Mouse (Mus musculus): ENCODE data around the gene Ctcf. TPM values are rescaled to one million over a fixed set of nuclear protein-coding genes. Genes with fewer than 3 reads are reported as not detected.

Gene Ctcf
- polyA plus RNA-seq, 1 experiment from 2014 or later = 96.9 TPM

- peak within 1 kb of the TSS; percentile 93 for H3K27ac ChIP-seq (replicated peaks; ENCODE audit: low read depth, low read length)
- H3K9ac ChIP-seq (replicated peaks; ENCODE audit: low read length) = peak within 1 kb of the TSS; percentile 92
- no peaks in the 10 kb centered on the region for H3K9me3 ChIP-seq (ENCODE audit: control insufficient read depth, low read length)
- peaks cover 13% of the 10 kb centered on the region for H3K4me1 ChIP-seq (ENCODE audit: control insufficient read depth, insufficient read depth, low read length)
- H3K36me3 ChIP-seq (ENCODE audit: control insufficient read depth, insufficient read depth, low read length) = no peaks in the 10 kb centered on the region
- H3K4me3 ChIP-seq (replicated peaks; ENCODE audit: low read depth, low read length) = peak within 1 kb of the TSS; percentile 80
- ATAC-seq (ENCODE audit: low FRiP score, low TSS enrichment) (peak; percentile 82), DNase-seq (peak; percentile 86)
- peak within 1 kb of the TSS; percentile 97 for H3K4me2 ChIP-seq (ENCODE audit: low read length)
- 1% methylated on average over 42 of the region's 42 CpGs for WGBS
- H3K27me3 ChIP-seq (ENCODE audit: control insufficient read depth, insufficient read depth, low read length) = no peaks in the 10 kb centered on the region
Measured at GRCm38 (mm10) chr8:105604804-105605381, 31.5 kb upstream of the Ctcf start, which contains the start of gene Ripor1. Gene Ripor1, plus strand, starts transcription at chr8:105605255.

DNA sequence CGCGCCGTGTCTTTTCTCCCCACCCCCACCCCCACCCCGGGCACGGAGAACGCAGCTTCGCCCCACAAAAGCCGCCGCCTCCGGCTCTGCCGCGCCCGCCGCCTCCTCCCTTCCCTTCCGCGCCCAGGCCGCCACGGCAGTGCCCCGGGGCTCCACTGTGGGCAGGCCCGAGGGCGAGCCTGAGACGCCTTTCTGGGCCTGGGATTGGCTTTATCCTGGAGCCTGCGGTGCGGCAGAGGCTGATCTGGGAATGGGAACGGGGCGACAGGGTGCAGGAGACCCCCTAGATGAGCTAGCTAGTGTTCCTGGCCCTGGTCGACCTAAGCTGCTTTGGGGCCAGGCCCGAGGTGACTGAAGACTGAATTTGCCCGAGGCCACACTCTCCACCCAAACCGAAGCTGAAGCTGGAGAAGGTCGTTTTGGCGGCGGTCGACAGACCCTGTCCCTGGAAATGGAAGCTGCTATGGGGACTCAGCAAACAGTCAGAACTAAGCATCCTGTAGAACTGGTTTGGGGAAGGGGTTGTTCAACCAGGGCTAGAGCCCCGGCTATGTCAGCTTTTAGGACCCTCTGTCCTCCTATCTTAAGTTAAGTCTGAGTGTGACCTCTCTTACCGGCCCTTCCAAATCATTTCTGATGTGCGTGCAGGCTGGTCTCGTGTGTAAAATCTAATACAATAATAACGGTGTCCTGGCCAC lies 30.7 kb upstream of the Ctcf start:
- no peaks in the 10 kb centered on the region for H3K36me3 ChIP-seq (ENCODE audit: control insufficient read depth, insufficient read depth, low read length)
- peak overlapping the region; percentile 92 for H3K9ac ChIP-seq (replicated peaks; ENCODE audit: low read length)
- no peaks in the 10 kb centered on the region for H3K27me3 ChIP-seq (ENCODE audit: control insufficient read depth, insufficient read depth, low read length)
- peak overlapping the region; percentile 97 for H3K4me2 ChIP-seq (ENCODE audit: low read length)
- DNase-seq (peak; percentile 66), ATAC-seq (ENCODE audit: low FRiP score, low TSS enrichment) (peak; percentile 47)
- H3K4me1 ChIP-seq (ENCODE audit: control insufficient read depth, insufficient read depth, low read length) = peaks cover 13% of the 10 kb centered on the region
- H3K27ac ChIP-seq (replicated peaks; ENCODE audit: low read depth, low read length) = peak overlapping the region; percentile 93
- H3K4me3 ChIP-seq (replicated peaks; ENCODE audit: low read depth, low read length) = peak overlapping the region; percentile 80
- 1% methylated on average over 36 of the region's 39 CpGs for WGBS
- H3K9me3 ChIP-seq (ENCODE audit: control insufficient read depth, low read length) = no peaks in the 10 kb centered on the region

DNA sequence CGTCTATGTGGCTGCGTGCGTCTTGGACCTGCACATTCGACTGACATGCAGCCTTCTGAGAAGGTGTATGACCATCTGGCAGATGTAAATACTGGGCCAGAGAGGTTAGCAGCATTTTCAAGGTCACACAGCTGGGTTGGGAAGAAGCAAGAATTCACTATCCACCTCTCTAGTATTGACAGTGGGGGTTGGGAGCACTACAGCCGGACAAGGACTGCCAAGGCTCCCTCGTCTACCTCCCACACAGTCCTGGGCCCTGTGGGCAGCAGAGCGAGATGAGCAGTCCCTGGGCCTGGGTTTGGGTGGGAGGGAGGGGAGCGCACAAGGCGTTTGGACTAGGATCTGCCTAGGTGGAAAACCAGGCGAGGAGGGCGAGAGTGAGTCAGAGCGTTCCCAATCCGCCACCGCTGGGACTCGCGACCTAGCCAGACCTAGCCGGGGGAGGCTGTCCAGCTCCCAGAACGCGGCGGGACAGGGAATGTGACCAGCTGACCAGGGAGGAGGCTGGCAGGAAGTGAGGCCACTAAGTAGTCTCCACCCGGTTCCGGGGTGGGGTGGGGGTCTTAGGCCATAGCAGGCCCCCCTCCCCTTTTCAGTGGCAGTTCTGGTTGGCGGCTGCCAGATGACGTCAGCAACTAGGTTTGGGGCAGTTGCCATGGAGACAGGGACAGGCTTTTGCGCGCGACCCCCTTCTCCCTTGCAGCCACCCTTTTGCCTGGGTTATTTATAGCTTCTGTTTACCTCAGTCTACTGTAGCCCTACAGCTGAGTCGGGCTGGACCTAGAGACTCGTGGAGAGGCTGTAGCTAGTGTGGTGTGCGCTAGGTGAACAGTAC lies 30.0 kb upstream of the Ctcf start:
- H3K4me2 ChIP-seq (ENCODE audit: low read length) = peak overlapping the region; percentile 97
- H3K36me3 ChIP-seq (ENCODE audit: control insufficient read depth, insufficient read depth, low read length) = no peaks in the 10 kb centered on the region
- no peaks in the 10 kb centered on the region for H3K9me3 ChIP-seq (ENCODE audit: control insufficient read depth, low read length)
- ATAC-seq (ENCODE audit: low FRiP score, low TSS enrichment) = peak; percentile 77
- H3K4me1 ChIP-seq (ENCODE audit: control insufficient read depth, insufficient read depth, low read length) = peaks cover 13% of the 10 kb centered on the region
- peak overlapping the region; percentile 80 for H3K4me3 ChIP-seq (replicated peaks; ENCODE audit: low read depth, low read length)
- peak overlapping the region; percentile 93 for H3K27ac ChIP-seq (replicated peaks; ENCODE audit: low read depth, low read length)
- peak overlapping the region; percentile 92 for H3K9ac ChIP-seq (replicated peaks; ENCODE audit: low read length)
- 2% methylated on average over 30 of the region's 30 CpGs for WGBS
- H3K27me3 ChIP-seq (ENCODE audit: control insufficient read depth, insufficient read depth, low read length) = no peaks in the 10 kb centered on the region; the same call in 1 of the 2 replicates
- peak; percentile 93 for DNase-seq

DNA sequence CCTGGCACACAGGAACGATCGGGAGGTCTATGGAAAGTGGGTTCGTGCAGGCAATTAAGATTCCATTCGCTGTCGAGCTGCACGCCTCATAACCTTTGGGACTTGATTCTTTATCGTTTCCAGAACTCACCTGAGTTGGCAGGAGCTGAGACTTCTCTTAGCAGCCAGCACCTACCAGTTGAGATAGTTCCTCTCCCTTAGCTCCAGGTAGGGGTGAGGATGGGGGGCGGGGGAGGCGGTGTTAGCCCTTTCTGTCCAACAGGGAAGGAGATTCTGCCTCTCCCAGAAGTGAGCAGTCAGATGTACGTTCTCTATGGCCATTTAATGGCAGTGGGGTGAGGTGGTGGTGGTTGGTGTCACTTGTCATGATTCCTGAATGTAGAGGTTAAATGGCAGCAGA lies 29.3 kb upstream of the Ctcf start:
- Histone ChIP-seq H3K9ac (replicated peaks; ENCODE audit: low read length) (peak overlapping the region; percentile 92; the same call in 1 of the 2 replicates), H3K9me3 (ENCODE audit: control insufficient read depth, low read length) (no peaks in the 10 kb centered on the region), H3K4me2 (ENCODE audit: low read length) (peak overlapping the region; percentile 97), H3K4me1 (ENCODE audit: control insufficient read depth, insufficient read depth, low read length) (peaks cover 13% of the 10 kb centered on the region), H3K27ac (replicated peaks; ENCODE audit: low read depth, low read length) (peak overlapping the region; percentile 93), H3K36me3 (ENCODE audit: control insufficient read depth, insufficient read depth, low read length) (no peaks in the 10 kb centered on the region), H3K27me3 (ENCODE audit: control insufficient read depth, insufficient read depth, low read length) (peaks cover 4% of the 10 kb centered on the region; the same call in 1 of the 2 replicates), H3K4me3 (replicated peaks; ENCODE audit: low read depth, low read length) (peak overlapping the region; percentile 80)
- 7% methylated on average over 10 of the region's 10 CpGs for WGBS
- DNase-seq (no peak), ATAC-seq (ENCODE audit: low FRiP score, low TSS enrichment) (no peak)

DNA sequence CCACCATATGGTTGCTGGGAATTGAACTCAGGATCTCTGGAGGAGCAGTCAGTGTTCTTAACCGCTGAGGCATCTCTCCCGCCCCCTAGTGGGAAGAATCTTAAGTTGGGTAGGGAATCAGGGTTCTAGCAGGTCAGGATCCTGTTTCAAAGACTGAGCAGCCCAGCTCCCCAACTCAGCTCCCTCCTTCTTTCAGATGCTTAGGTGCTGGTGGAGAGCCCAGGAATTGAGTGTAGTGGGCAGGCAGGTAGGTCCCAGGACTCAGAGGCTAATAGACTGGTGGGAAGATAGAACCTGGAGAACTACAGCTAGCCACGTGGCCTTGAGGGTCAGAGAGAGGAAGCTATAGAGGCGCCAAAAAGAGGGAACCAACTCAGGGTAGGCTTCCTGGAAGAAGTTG lies 28.7 kb upstream of the Ctcf start:
- peaks cover 8% of the 10 kb centered on the region for H3K27me3 ChIP-seq (ENCODE audit: control insufficient read depth, insufficient read depth, low read length)
- no peak overlapping the region for H3K4me3 ChIP-seq (replicated peaks; ENCODE audit: low read depth, low read length)
- H3K4me2 ChIP-seq (ENCODE audit: low read length) = no peak overlapping the region; the same call in 1 of the 2 replicates
- ATAC-seq (ENCODE audit: low FRiP score, low TSS enrichment) (no peak), DNase-seq (peak; percentile 53)
- no peaks in the 10 kb centered on the region for H3K9me3 ChIP-seq (ENCODE audit: control insufficient read depth, low read length)
- H3K4me1 ChIP-seq (ENCODE audit: control insufficient read depth, insufficient read depth, low read length) = peaks cover 13% of the 10 kb centered on the region
- no peak overlapping the region for H3K27ac ChIP-seq (replicated peaks; ENCODE audit: low read depth, low read length)
- 32% methylated on average over 4 of the region's 4 CpGs for WGBS
- no peaks in the 10 kb centered on the region for H3K36me3 ChIP-seq (ENCODE audit: control insufficient read depth, insufficient read depth, low read length)
- no peak overlapping the region for H3K9ac ChIP-seq (replicated peaks; ENCODE audit: low read length)

- WGBS = 76% methylated on average over 2 of the region's 2 CpGs
- peaks cover 13% of the 10 kb centered on the region for H3K27me3 ChIP-seq (ENCODE audit: control insufficient read depth, insufficient read depth, low read length)
- peaks cover 21% of the 10 kb centered on the region for H3K4me1 ChIP-seq (ENCODE audit: control insufficient read depth, insufficient read depth, low read length)
- H3K4me3 ChIP-seq (replicated peaks; ENCODE audit: low read depth, low read length) = no peak overlapping the region
- H3K27ac ChIP-seq (replicated peaks; ENCODE audit: low read depth, low read length) = no peak overlapping the region
- no peaks in the 10 kb centered on the region for H3K36me3 ChIP-seq (ENCODE audit: control insufficient read depth, insufficient read depth, low read length)
- H3K9me3 ChIP-seq (ENCODE audit: control insufficient read depth, low read length) = no peaks in the 10 kb centered on the region
- no peak overlapping the region for H3K9ac ChIP-seq (replicated peaks; ENCODE audit: low read length)
- no peak overlapping the region for H3K4me2 ChIP-seq (ENCODE audit: low read length)
- DNase-seq (no peak), ATAC-seq (ENCODE audit: low FRiP score, low TSS enrichment) (no peak)
Measured at GRCm38 (mm10) chr8:105609355-105609754, 27.0 kb upstream of the Ctcf start.

DNA sequence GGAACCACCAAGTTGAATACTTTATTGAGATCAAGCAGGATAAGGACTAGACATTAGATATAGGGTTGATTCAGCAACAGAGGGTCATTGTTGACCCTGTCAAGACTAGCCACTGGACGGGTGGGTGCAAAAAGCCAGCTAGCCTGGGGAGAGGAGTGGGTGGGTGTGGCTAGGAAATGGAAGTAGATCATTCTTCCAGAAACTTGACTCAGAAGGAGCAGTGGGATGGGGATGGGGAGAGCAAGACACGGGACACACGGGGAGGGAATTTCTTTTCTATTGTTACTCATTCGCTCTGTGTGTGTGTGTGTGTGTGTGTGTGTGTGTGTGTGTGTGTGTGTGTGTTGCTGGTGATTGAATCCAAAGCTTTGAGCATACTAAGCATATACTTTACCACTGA lies 26.6 kb upstream of the Ctcf start:
- H3K4me2 ChIP-seq (ENCODE audit: low read length) = no peak overlapping the region
- H3K4me1 ChIP-seq (ENCODE audit: control insufficient read depth, insufficient read depth, low read length) = peaks cover 21% of the 10 kb centered on the region
- DNase-seq (no peak), ATAC-seq (ENCODE audit: low FRiP score, low TSS enrichment) (no peak)
- 85% methylated on average over 4 of the region's 4 CpGs for WGBS
- no peak overlapping the region for H3K4me3 ChIP-seq (replicated peaks; ENCODE audit: low read depth, low read length)
- H3K27me3 ChIP-seq (ENCODE audit: control insufficient read depth, insufficient read depth, low read length) = peaks cover 13% of the 10 kb centered on the region
- peaks cover 2% of the 10 kb centered on the region for H3K36me3 ChIP-seq (ENCODE audit: control insufficient read depth, insufficient read depth, low read length)
- no peaks in the 10 kb centered on the region for H3K9me3 ChIP-seq (ENCODE audit: control insufficient read depth, low read length)
- H3K9ac ChIP-seq (replicated peaks; ENCODE audit: low read length) = no peak overlapping the region
- no peak overlapping the region for H3K27ac ChIP-seq (replicated peaks; ENCODE audit: low read depth, low read length)

DNA sequence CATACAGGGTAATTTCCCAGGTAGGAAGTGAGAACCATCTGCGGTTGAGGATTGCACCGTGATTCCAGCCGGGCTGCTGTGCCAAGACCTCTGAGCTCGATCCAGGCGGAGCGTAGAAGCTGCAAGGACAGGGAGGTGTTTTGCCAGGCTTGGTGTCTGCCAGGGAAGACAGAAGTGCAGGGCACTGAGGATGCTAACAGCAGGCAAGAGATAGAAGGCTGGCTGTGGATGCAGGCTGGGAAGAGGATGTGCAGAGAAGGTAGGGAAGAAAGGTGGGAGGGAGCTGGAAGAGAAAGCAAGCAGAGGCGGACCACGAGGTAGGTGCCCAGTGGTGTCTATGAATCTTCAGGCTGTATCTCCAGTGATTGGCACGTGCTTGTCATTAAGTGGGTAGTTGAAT lies 24.5 kb upstream of the Ctcf start:
- no peak overlapping the region for H3K9ac ChIP-seq (replicated peaks; ENCODE audit: low read length)
- no peaks in the 10 kb centered on the region for H3K9me3 ChIP-seq (ENCODE audit: control insufficient read depth, low read length)
- H3K4me2 ChIP-seq (ENCODE audit: low read length) = no peak overlapping the region
- H3K27ac ChIP-seq (replicated peaks; ENCODE audit: low read depth, low read length) = no peak overlapping the region
- ATAC-seq (ENCODE audit: low FRiP score, low TSS enrichment) (no peak), DNase-seq (no peak)
- peaks cover 18% of the 10 kb centered on the region for H3K4me1 ChIP-seq (ENCODE audit: control insufficient read depth, insufficient read depth, low read length)
- no peak overlapping the region for H3K4me3 ChIP-seq (replicated peaks; ENCODE audit: low read depth, low read length)
- WGBS = 83% methylated on average over 9 of the region's 9 CpGs
- H3K36me3 ChIP-seq (ENCODE audit: control insufficient read depth, insufficient read depth, low read length) = peaks cover 22% of the 10 kb centered on the region
- peaks cover 13% of the 10 kb centered on the region for H3K27me3 ChIP-seq (ENCODE audit: control insufficient read depth, insufficient read depth, low read length)
